Mouse (Mus musculus) midbrain, embryonic 12.5 days (tissue): ENCODE data around the gene Abca8b. TPM values are rescaled to one million over a fixed set of nuclear protein-coding genes. Genes with fewer than 3 reads are reported as not detected.

Experiments used
- ATAC-seq: fragments of 200-750 bp; cut with Nextera tagmentation; 2 replicates; pipeline ENCODE4 v1.8.0; 2017; ENCODE audit warnings: low read depth, moderate TSS enrichment, moderate library complexity; ENCODE audit not compliant: low FRiP score
- H3K27ac ChIP-seq: fragments of 300-500 bp; sonication (generic); replicated peaks from 2 replicates; pipeline ENCODE4 v1.5.1; 2016; ENCODE audit warnings: mild to moderate bottlenecking
- H3K27me3 ChIP-seq: fragments of 300-500 bp; sonication (generic); 2 replicates; pipeline ENCODE4 v1.6.1; 2016; ENCODE audit warnings: mild to moderate bottlenecking
- H3K36me3 ChIP-seq: fragments of 300-500 bp; sonication (generic); 2 replicates; pipeline ENCODE4 v1.6.1; 2016
- H3K4me1 ChIP-seq: fragments of 300-500 bp; sonication (generic); 2 replicates; pipeline ENCODE4 v1.6.1; 2016
- H3K4me2 ChIP-seq: fragments of 300-500 bp; sonication (generic); replicated peaks from 2 replicates; pipeline ENCODE4 v1.6.1; 2016; ENCODE audit warnings: mild to moderate bottlenecking, moderate library complexity
- H3K4me3 ChIP-seq: fragments of 300-500 bp; sonication (generic); 2 replicates; pipeline ENCODE4 v1.5.1; 2016; ENCODE audit warnings: mild to moderate bottlenecking
- H3K9ac ChIP-seq: fragments of 300-500 bp; sonication (generic); replicated peaks from 2 replicates; pipeline ENCODE4 v1.6.1; 2016; ENCODE audit warnings: mild to moderate bottlenecking, moderate library complexity
- H3K9me3 ChIP-seq: fragments of 300-500 bp; sonication (generic); 2 replicates; pipeline ENCODE4 v1.6.1; 2016; ENCODE audit warnings: mild to moderate bottlenecking
- WGBS: fragments of 180-500 bp; shearing (Covaris S2); methylation state at CpG from one replicate; pipeline ENCODE4 v1.1.7; 2016; 5-methylcytosine and 5-hydroxymethylcytosine counted together
- polyA plus RNA-seq: library from polyadenylated mRNA; unstranded; fragments of >200 nt; fragmentation: Nextera tagmentation; extraction: Ambion mirVana; gene quantifications from 2 replicates; pipeline ENCODE4 v1.2.1, GENCODE M21; 2016

Abca8b gene
- polyA plus RNA-seq, 1 experiment from 2014 or later = 0.66 TPM

- H3K9ac ChIP-seq = no peak overlapping the region
- H3K27ac ChIP-seq = no peak overlapping the region
- ATAC-seq = no peak
- H3K36me3 ChIP-seq = no peaks in the 10 kb centered on the region
- H3K4me3 ChIP-seq = no peak overlapping the region
- H3K4me1 ChIP-seq = no peaks in the 10 kb centered on the region
- H3K4me2 ChIP-seq = no peak overlapping the region
- H3K9me3 ChIP-seq = no peaks in the 10 kb centered on the region
- no peaks in the 10 kb centered on the region for H3K27me3 ChIP-seq
- WGBS = 96% methylated on average over 4 of the region's 4 CpGs
Observed at GRCm38 (mm10) chr11:109889595-109889994, 106.0 kb downstream of the Abca8b start.

- no peaks in the 10 kb centered on the region for H3K4me1 ChIP-seq
- H3K36me3 ChIP-seq = no peaks in the 10 kb centered on the region
- H3K27ac ChIP-seq = no peak overlapping the region
- no peak for ATAC-seq
- H3K4me3 ChIP-seq = no peak overlapping the region
- no peaks in the 10 kb centered on the region for H3K27me3 ChIP-seq
- H3K9ac ChIP-seq = no peak overlapping the region
- H3K4me2 ChIP-seq = no peak overlapping the region
- H3K9me3 ChIP-seq = no peaks in the 10 kb centered on the region
- 93% methylated on average over 4 of the region's 4 CpGs for WGBS
Observed at GRCm38 (mm10) chr11:109886757-109887156, 108.9 kb downstream of the Abca8b start.

GRCm38 (mm10) chr11:109885521-109885920 is 110.1 kb downstream of the Abca8b start:
- ATAC-seq = no peak
- Histone ChIP-seq H3K9ac (no peak overlapping the region), H3K4me2 (no peak overlapping the region), H3K36me3 (no peaks in the 10 kb centered on the region), H3K27ac (no peak overlapping the region), H3K27me3 (no peaks in the 10 kb centered on the region), H3K9me3 (no peaks in the 10 kb centered on the region), H3K4me3 (no peak overlapping the region), H3K4me1 (no peaks in the 10 kb centered on the region)
- 87% methylated on average over 3 of the region's 3 CpGs for WGBS

GRCm38 (mm10) chr11:109884801-109885200 is 110.8 kb downstream of the Abca8b start:
- Histone ChIP-seq H3K36me3 (no peaks in the 10 kb centered on the region), H3K9me3 (no peaks in the 10 kb centered on the region), H3K27me3 (no peaks in the 10 kb centered on the region), H3K4me3 (no peak overlapping the region), H3K4me2 (no peak overlapping the region), H3K9ac (no peak overlapping the region), H3K4me1 (no peaks in the 10 kb centered on the region), H3K27ac (no peak overlapping the region)
- WGBS = 89% methylated on average over 4 of the region's 4 CpGs
- no peak for ATAC-seq

GRCm38 (mm10) chr11:109884126-109884525 is 111.5 kb downstream of the Abca8b start:
- Histone ChIP-seq H3K9ac (no peak overlapping the region), H3K4me2 (no peak overlapping the region), H3K4me1 (no peaks in the 10 kb centered on the region), H3K27me3 (no peaks in the 10 kb centered on the region), H3K9me3 (no peaks in the 10 kb centered on the region), H3K4me3 (no peak overlapping the region), H3K27ac (no peak overlapping the region), H3K36me3 (no peaks in the 10 kb centered on the region)
- no peak for ATAC-seq
- 65% methylated on average over 3 of the region's 3 CpGs for WGBS

Other genes with a start within 250 kb of the Abca8b start
- not detected in 2 replicates for gene 1700012B07Rik, start 167.8 kb downstream of the Abca8b start, polyA plus RNA-seq
- gene Abca8a, start 100.1 kb upstream of the Abca8b start, polyA plus RNA-seq = 0.13 TPM in 1 of 2 replicates, not detected in the other
- gene Abca9, start 172.4 kb upstream of the Abca8b start, polyA plus RNA-seq = 5.2 and 6.0 TPM in 2 replicates